Mouse (Mus musculus) embryo, embryonic 11.5 days (tissue): ENCODE data around the gene Mis18a.

Source experiments
- DNase-seq: peaks from one replicate; pipeline ENCODE4 v3.0.0-alpha.2; 2012; ENCODE audit warnings: low read depth, low spot score

Gene Mis18a

GRCm38 (mm10) chr16:90704161-90704825 lies 22.9 kb downstream of the Mis18a start:
- no peak for DNase-seq

- no peak for DNase-seq
Observed at GRCm38 (mm10) chr16:90703646-90704045, 23.6 kb downstream of the Mis18a start.

GRCm38 (mm10) chr16:90701541-90701940 lies 25.7 kb downstream of the Mis18a start:
- no peak for DNase-seq

GRCm38 (mm10) chr16:90699390-90699789 lies 27.8 kb downstream of the Mis18a start:
- DNase-seq, result no peak

DNA sequence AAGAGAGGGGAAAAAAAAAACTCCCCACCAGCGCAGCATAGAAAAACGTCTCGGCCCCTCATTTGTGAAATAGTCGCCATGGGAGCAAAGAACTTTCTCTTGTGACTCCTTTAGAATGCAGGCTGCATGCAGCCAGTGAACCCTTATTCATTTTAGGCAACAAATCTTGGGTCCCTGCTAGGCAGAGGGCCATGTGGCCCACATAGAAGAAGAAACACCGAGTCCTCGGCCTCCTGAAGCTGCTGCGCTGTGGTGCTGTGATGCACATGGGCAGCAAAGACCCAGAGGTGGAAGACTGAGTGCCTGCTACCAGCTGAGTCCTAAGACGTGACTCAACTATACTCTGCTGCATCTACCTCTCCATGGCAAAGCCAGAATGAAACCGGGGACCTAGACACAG lies 30.9 kb downstream of the Mis18a start:
- DNase-seq, result no peak

DNA sequence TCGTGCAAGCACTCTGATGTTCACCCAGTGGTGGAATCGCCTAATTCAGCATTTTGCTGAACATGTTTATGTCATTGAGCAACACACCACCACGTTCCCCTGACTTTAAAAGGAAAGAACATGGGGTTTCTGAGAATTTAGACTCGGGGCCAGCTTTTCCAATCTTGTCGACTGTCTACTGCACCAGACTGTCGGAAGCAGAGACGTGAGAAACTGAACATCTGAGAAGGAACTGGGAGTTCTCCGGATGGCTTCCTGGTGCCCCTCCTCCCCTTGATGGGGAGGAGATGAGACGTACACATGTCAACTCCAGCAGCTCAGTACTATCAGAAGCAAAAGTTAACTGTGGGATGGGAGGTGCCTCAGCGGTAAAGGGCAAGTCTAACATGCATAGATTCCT lies 32.1 kb downstream of the Mis18a start:
- DNase-seq, result no peak

DNA sequence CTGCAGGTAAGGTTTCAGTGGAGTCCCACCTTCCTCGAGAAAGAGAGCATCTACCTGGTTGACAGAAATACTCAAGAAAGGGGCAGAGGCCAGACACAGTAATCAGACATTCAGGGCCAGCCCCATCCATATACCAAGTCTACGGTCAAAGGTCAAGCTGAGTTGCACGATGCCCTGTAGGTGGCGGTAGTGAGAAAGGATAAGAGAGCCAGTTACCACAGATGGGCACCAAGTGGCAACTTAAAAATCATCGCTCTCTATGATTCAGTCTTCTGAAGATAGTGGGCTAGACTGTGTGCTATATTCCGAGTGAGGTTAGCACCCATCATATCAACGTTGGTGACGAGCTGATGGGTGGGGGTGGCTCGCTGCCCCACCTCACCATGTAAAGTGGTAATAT lies 32.5 kb downstream of the Mis18a start:
- DNase-seq, result peak; percentile 38

GRCm38 (mm10) chr16:90693625-90694024 lies 33.6 kb downstream of the Mis18a start:
- DNase-seq, result no peak

DNA sequence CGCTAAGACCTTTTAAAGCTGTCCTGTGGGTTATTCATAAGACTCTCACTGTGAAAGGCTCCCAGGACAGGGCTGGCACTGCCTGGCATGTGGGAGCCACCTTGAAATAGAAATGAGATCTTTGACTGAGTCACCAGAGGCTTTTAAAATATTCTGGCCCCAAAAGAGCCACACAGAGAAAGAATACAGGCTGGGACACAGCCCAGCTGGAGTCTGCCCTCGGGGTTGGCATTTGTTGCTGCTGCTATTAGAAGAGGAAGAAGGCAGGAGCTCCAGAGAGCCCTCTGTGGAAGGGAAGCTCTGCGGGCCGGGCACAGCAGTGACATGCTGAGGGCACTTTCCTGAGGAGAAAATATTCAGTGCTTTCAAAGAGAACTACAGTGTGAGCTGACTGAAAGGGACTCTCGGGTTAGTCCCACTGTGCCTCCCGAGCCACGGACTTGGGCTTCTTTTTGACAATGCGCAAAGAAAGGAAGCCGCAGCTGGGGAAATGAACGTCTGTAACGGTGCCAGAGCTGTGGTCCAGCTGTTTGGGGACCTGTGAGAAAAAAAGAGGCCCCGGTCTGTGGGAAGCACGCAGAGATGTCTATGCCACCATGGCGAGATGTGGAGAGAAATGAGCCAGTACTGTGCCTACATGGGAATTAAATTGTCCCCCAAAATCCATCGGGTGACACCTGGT lies 34.4 kb downstream of the Mis18a start:
- DNase-seq, result no peak

DNA sequence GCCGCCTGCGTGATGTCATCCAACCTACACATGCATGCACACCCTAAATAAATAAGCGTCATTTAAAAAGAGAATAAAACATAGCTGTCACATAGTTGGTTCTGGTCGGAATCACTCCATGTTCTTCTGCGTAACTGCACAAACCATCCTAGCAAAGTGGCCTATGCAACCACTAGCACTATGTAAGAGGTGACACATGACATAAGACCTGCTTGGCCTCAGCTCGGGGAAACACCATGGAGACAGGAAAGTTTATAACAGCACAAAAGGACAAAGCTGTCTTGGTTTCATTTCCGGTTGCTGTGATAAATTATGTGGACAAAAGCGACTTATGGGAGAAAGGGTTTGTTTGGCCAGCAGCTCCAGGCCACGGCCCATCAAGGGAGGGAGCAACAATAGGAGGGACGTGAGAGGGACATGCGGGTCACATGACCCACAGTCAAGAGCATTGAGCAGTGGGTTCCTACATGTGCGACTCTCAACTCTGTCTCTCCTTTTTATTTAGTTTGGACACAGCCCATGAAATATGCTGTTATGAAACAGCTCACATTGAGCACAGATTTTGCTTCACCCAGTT lies 39.4 kb downstream of the Mis18a start:
- no peak for DNase-seq

DNA sequence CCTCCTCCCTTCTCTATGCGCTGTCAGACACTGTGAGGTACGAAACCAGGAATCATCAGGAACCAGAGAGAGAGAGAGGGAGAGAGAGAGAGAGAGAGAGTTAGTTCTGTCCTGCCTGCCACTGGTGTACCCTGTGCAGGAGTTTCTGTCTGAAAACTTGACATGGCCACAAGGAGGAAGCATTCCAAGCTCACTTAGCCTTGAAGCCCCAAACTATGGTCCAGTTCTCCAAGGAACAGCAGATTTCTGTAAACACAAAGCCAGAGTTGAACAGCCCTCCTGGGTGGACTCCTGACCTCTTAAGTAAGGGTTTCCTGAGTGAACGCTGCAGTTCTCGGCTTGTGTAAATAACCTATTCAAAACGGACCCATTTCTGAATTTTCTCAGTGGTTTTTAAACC lies 40.2 kb downstream of the Mis18a start:
- DNase-seq, result no peak

GRCm38 (mm10) chr16:90684092-90684491 lies 43.1 kb downstream of the Mis18a start:
- no peak for DNase-seq

DNA sequence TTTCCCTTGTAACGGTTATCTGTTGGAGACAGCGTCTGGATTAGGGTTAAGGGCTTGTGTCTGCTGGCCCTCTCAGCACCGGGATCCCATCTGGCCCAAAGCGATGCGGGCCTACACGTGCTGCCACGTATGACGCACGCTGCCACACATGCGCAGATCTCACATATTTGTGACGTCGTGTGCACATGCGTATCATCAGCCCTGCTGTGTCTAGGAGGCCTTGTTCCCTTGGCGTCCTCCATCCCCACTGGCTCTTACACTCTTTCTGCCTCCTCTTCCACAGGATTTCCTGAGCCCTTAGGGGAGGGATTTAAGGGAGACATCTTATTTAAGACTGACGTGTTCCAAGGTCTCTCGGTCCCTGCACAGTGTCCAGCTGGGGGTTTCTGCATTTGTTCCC lies 47.2 kb downstream of the Mis18a start:
- DNase-seq, result no peak

GRCm38 (mm10) chr16:90678820-90679219 lies 48.4 kb downstream of the Mis18a start:
- DNase-seq, result no peak

DNA sequence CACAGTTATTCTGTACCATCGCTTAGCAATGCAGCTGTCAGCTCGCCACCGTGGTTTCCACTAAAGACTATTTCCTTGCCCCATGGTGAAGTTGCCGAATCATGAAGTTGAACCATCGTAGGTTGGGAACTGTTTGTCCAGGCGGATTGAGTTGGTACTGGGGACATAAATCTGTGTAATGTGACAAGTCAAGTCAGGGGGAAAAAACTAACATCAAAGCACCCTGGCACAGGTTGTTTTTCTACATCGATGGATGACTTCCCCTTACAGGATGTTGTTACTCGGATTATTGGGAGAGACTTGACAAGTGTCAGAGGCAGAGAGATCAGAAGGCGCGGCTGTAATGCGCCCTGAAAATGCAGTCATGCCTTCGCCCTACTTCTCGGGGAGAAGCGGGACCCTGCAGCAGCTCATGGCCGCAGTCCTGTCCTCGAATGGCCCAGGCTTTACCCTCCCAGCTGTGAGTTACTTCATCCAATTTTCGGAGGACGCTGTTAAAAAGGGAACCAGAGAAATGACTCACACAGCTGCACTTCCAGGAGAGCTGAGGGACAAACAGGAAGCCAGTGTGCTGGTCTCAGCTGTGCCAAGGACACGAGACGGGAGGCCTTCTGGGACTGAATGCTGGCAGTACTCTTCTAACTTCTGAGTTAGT lies 50.2 kb downstream of the Mis18a start:
- DNase-seq, result no peak

DNA sequence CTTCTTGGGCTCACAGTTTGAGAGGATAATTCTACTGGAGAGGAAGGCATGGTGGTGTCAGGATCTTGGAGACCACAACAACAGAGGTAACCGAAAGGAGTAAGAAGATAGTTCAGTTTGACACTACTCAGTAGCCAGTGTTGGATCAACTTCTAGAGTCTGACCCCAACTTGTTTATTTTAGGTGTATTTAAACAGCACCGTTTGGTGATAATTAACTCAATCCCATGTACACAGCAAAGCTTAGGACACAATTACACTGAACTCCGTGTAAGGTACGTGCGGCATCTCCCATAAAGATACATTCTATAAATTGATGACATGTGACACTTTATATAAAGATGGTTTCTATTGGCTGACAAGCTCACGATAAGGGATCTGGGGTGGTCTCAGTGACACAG lies 52.6 kb downstream of the Mis18a start:
- no peak for DNase-seq

DNA sequence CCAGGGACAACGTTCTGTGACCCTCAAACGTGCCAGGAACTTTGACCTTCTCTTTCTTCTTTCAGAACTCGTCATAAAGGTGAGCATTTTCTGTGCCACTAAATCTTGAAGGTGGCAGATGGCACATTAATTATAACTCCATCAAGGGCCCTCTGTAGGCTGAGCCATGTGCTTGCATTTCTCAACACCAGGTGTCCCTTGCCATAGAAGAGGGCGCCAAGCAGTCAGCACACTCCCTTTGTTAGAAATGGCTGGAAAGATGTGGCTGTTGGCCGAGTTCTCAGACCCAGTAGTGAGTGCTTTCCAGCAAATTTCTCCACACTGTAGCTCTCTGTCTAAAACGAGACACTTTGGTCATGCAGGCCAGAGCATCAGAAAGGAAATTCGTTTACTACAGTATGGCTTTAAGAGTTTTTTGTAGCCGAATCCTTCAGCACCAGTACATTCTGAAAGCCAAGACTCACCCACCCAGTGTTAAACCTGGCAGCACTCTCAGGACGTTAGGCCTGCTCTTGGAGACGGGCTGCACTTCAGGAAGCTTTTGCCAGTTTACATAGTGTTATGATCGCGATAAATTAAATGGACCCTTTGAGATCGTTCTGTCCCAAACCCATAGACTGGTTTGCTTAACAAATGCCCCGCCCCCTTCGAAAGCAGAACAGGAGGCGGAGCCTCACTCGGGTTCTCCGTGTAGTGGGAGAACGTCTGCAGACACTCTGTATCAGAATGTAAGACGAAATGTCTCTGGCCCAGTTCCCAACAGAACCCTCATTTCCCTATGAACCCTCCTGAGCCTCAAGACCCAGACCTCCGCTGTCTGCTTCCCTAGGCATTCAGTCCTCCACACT lies 53.5 kb downstream of the Mis18a start:
- DNase-seq, result no peak
